Mouse (Mus musculus): ENCODE data around the gene Adgrl3. TPM values are rescaled to one million over a fixed set of nuclear protein-coding genes. Genes with fewer than 3 reads are reported as not detected.

Gene Adgrl3
- total and polyA plus RNA-seq, 2 experiments from 2014 or later, result 1.7 to 7.3 TPM

GRCm38 (mm10) chr5:81021864-81022305, 1.9 kb downstream of the Adgrl3 start:
- peak overlapping the region; percentile 74 for H3K4me3 ChIP-seq (ENCODE audit: low read depth, low read length)
- no peak overlapping the region for H3K27ac ChIP-seq (ENCODE audit: low read depth)
- no peak for TF ChIP-seq EP300 (IDR thresholded peaks at IDR 0.05; ENCODE audit: low read depth)
- TF ChIP-seq CTCF (IDR thresholded peaks at IDR 0.05; ENCODE audit: low read depth), result no peak
- peak overlapping the region; percentile 99 for H3K4me2 ChIP-seq (ENCODE audit: low read depth, low read length)
- 2% methylated on average over 21 of the region's 21 CpGs for WGBS
- no peaks in the 10 kb centered on the region for H3K36me3 ChIP-seq (replicated peaks; ENCODE audit: control insufficient read depth, insufficient read depth, low read length)
- H3K4me1 ChIP-seq (ENCODE audit: control insufficient read depth, insufficient read depth), result peaks cover 11% of the 10 kb centered on the region
- DNase-seq (ENCODE audit: low spot score), result no peak
- no peaks in the 10 kb centered on the region for H3K9me3 ChIP-seq (replicated peaks; ENCODE audit: control insufficient read depth, low read length)
- H3K9ac ChIP-seq (replicated peaks; ENCODE audit: low read depth, low read length), result 0 out of 2 replicates have a peak overlapping the region, but pooled peaks have one; percentile 9
- no peak for ATAC-seq (ENCODE audit: insufficient read depth, low read depth)
- H3K27me3 ChIP-seq (ENCODE audit: control insufficient read depth, insufficient read depth, low read length), result peaks cover 35% of the 10 kb centered on the region

DNA sequence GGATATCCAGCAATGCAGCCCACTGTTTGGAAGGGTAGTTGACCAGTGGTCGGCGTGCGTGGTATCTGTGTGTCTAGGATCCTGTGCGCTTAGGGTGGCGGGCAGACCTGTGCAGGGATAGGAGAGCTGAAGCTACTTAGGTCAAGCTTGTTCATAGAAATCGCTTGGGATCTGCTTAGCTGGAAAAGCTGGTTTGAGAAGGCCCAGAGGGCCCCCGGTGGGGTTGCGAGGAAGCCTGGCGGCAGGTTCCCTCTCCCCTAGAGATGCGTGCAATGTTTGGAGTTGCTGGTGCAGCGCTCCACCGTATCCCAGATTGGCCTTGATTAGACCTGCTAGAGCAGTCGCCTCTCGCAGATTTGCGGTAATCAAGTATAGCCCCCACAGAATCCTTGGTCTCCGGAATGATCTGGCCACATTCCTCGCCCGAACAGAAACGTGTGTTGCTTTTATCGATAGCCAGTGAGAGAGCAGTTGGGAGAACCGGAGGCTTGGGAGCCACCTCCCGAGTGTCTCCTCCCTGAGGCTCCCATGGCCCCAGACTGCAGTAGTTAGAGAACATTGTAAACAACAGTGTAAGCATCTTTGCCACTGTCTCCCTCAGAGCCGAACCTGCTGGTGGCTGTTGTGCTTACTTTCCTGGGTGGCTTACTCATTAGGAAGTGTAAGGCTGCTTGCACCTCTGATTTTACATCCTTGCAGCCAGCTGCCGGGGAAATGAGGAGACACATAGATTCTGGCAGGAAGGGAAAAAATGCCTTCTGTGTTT, 2.6 kb downstream of the Adgrl3 start:
- Histone ChIP-seq H3K4me2 (ENCODE audit: low read depth, low read length) (peak overlapping the region; percentile 99), H3K4me3 (ENCODE audit: low read depth, low read length) (peak overlapping the region; percentile 74), H3K9me3 (replicated peaks; ENCODE audit: control insufficient read depth, low read length) (no peaks in the 10 kb centered on the region), H3K27ac (ENCODE audit: low read depth) (no peak overlapping the region), H3K9ac (replicated peaks; ENCODE audit: low read depth, low read length) (no peak overlapping the region), H3K36me3 (replicated peaks; ENCODE audit: control insufficient read depth, insufficient read depth, low read length) (no peaks in the 10 kb centered on the region), H3K27me3 (ENCODE audit: control insufficient read depth, insufficient read depth, low read length) (peaks cover 35% of the 10 kb centered on the region), H3K4me1 (ENCODE audit: control insufficient read depth, insufficient read depth) (peaks cover 11% of the 10 kb centered on the region)
- ATAC-seq (ENCODE audit: insufficient read depth, low read depth) (no peak), DNase-seq (ENCODE audit: low spot score) (no peak)
- TF ChIP-seq EP300 (IDR thresholded peaks at IDR 0.05; ENCODE audit: low read depth) (no peak), CTCF (IDR thresholded peaks at IDR 0.05; ENCODE audit: low read depth) (no peak)
- 4% methylated on average over 24 of the region's 24 CpGs for WGBS

DNA sequence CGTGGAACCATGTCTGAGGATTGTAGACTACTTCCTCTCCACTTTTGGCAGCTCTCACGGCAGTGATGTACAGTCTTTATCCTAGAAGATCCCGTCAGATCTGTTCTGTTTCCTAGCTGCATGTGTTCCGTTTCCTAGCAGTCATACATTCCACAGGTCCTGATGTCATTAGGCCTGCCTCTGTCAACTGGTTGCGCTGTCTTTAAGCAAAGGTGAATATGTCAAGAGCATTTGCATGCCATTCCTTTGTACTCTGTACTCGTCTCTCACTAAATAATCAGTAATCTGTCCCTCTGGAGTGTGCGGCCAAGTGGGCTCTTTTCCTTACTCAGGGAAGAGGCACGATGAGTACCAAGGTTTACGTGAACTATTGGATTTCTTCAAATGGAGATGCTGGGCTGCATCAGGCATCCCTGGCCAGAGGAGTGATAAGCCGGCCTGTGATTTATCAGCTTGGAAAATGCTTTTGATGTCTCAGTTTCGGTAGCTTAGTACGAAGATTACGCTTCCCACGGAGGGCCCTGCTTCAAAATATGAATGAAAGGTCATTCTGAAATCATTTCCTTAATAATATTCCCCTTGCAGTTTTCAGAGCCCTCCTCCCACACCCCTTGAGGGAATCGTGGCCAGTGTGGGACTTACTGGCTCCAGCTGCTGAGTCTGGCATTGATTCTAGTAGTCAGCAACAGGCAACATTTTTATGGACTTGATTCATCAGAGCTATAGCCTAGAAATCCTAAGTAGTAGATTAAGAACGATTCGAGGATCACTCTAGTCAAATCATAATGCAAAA, 4.2 kb downstream of the Adgrl3 start:
- no peak for TF ChIP-seq CTCF (IDR thresholded peaks at IDR 0.05; ENCODE audit: low read depth)
- TF ChIP-seq EP300 (IDR thresholded peaks at IDR 0.05; ENCODE audit: low read depth), result no peak
- DNase-seq (ENCODE audit: low spot score) (peak; percentile 20), ATAC-seq (ENCODE audit: insufficient read depth, low read depth) (no peak)
- Histone ChIP-seq H3K9me3 (replicated peaks; ENCODE audit: control insufficient read depth, low read length) (no peaks in the 10 kb centered on the region), H3K4me2 (ENCODE audit: low read depth, low read length) (0 out of 2 replicates have a peak overlapping the region, but pooled peaks have one; percentile 31), H3K9ac (replicated peaks; ENCODE audit: low read depth, low read length) (no peak overlapping the region), H3K27ac (ENCODE audit: low read depth) (no peak overlapping the region), H3K4me3 (ENCODE audit: low read depth, low read length) (no peak overlapping the region), H3K36me3 (replicated peaks; ENCODE audit: control insufficient read depth, insufficient read depth, low read length) (no peaks in the 10 kb centered on the region), H3K27me3 (ENCODE audit: control insufficient read depth, insufficient read depth, low read length) (peaks cover 35% of the 10 kb centered on the region), H3K4me1 (ENCODE audit: control insufficient read depth, insufficient read depth) (peaks cover 11% of the 10 kb centered on the region)
- 29% methylated on average over 17 of the region's 17 CpGs for WGBS

- H3K9me3 ChIP-seq (replicated peaks; ENCODE audit: control insufficient read depth, low read length), result no peaks in the 10 kb centered on the region
- no peak overlapping the region for H3K9ac ChIP-seq (replicated peaks; ENCODE audit: low read depth, low read length)
- TF ChIP-seq EP300 (IDR thresholded peaks at IDR 0.05; ENCODE audit: low read depth) (no peak), CTCF (IDR thresholded peaks at IDR 0.05; ENCODE audit: low read depth) (no peak)
- DNase-seq (ENCODE audit: low spot score) (no peak), ATAC-seq (ENCODE audit: insufficient read depth, low read depth) (no peak)
- 0 out of 2 replicates have a peak, but pooled peaks cover 4% of the 10 kb centered on the region for H3K27me3 ChIP-seq (ENCODE audit: control insufficient read depth, insufficient read depth, low read length)
- no peak overlapping the region for H3K27ac ChIP-seq (ENCODE audit: low read depth)
- H3K36me3 ChIP-seq (replicated peaks; ENCODE audit: control insufficient read depth, insufficient read depth, low read length), result no peaks in the 10 kb centered on the region
- H3K4me1 ChIP-seq (ENCODE audit: control insufficient read depth, insufficient read depth), result no peaks in the 10 kb centered on the region
- H3K4me2 ChIP-seq (ENCODE audit: low read depth, low read length), result no peak overlapping the region
- WGBS, result 32% methylated on average over 2 of the region's 2 CpGs
- no peak overlapping the region for H3K4me3 ChIP-seq (ENCODE audit: low read depth, low read length)
Measured at GRCm38 (mm10) chr5:81028875-81029274, 8.9 kb downstream of the Adgrl3 start.

GRCm38 (mm10) chr5:81037091-81037490, 17.2 kb downstream of the Adgrl3 start:
- Histone ChIP-seq H3K36me3 (replicated peaks; ENCODE audit: control insufficient read depth, insufficient read depth, low read length) (no peaks in the 10 kb centered on the region), H3K27ac (ENCODE audit: low read depth) (no peak overlapping the region), H3K27me3 (ENCODE audit: control insufficient read depth, insufficient read depth, low read length) (no peaks in the 10 kb centered on the region), H3K4me1 (ENCODE audit: control insufficient read depth, insufficient read depth) (no peaks in the 10 kb centered on the region), H3K9me3 (replicated peaks; ENCODE audit: control insufficient read depth, low read length) (no peaks in the 10 kb centered on the region), H3K4me3 (ENCODE audit: low read depth, low read length) (no peak overlapping the region), H3K9ac (replicated peaks; ENCODE audit: low read depth, low read length) (no peak overlapping the region), H3K4me2 (ENCODE audit: low read depth, low read length) (no peak overlapping the region)
- DNase-seq (ENCODE audit: low spot score) (no peak), ATAC-seq (ENCODE audit: insufficient read depth, low read depth) (no peak)
- TF ChIP-seq CTCF (IDR thresholded peaks at IDR 0.05; ENCODE audit: low read depth) (no peak), EP300 (IDR thresholded peaks at IDR 0.05; ENCODE audit: low read depth) (no peak)

Data from heart, postnatal 0 days (tissue).